Mouse (Mus musculus) kidney, embryonic 15.5 days (tissue): Measurements from ENCODE around the gene Mrpl46. TPM values are rescaled to one million over a fixed set of nuclear protein-coding genes. Genes with fewer than 3 reads are reported as not detected.
A peak's percentile ranks its signal among the peaks of the same experiment; 100 is the strongest.

Experiments
- ATAC-seq: fragments of 200-750 bp; cut with Nextera tagmentation; replicated peaks from 2 replicates; pipeline ENCODE4 v1.8.0; 2017; ENCODE audit warnings: moderate TSS enrichment; ENCODE audit not compliant: low FRiP score
- H3K27ac ChIP-seq: fragments of 300-500 bp; sonication (generic); 2 replicates; pipeline ENCODE4 v1.5.1; 2015; ENCODE audit warnings: mild to moderate bottlenecking, inconsistent platforms
- H3K27me3 ChIP-seq: fragments of 300-500 bp; sonication (generic); 2 replicates; pipeline ENCODE4 v1.6.1; 2015; ENCODE audit warnings: inconsistent platforms
- H3K36me3 ChIP-seq: fragments of 300-500 bp; sonication (generic); 2 replicates; pipeline ENCODE4 v1.6.1; 2015; ENCODE audit warnings: inconsistent platforms
- H3K4me1 ChIP-seq: fragments of 300-500 bp; sonication (generic); 2 replicates; pipeline ENCODE4 v1.6.1; 2015; ENCODE audit warnings: inconsistent platforms
- H3K4me2 ChIP-seq: fragments of 300-500 bp; sonication (generic); 2 replicates; pipeline ENCODE4 v1.6.1; 2015; ENCODE audit warnings: moderate library complexity, mild to moderate bottlenecking, inconsistent platforms
- H3K4me3 ChIP-seq: fragments of 300-500 bp; sonication (generic); replicated peaks from 2 replicates; pipeline ENCODE4 v1.5.1; 2015; ENCODE audit warnings: mild to moderate bottlenecking, inconsistent platforms
- H3K9ac ChIP-seq: fragments of 300-500 bp; sonication (generic); 2 replicates; pipeline ENCODE4 v1.6.1; 2015; ENCODE audit warnings: mild to moderate bottlenecking, inconsistent platforms
- H3K9me3 ChIP-seq: fragments of 300-500 bp; sonication (generic); replicated peaks from 2 replicates; pipeline ENCODE4 v1.6.1; 2016; ENCODE audit warnings: inconsistent platforms
- WGBS: fragments of 180-500 bp; shearing (Covaris S2); methylation state at CpG from one replicate; pipeline ENCODE4 v1.1.7; 2015; ENCODE audit warnings: mixed read lengths; 5-methylcytosine and 5-hydroxymethylcytosine counted together
- polyA plus RNA-seq: library from polyadenylated mRNA; unstranded; fragments of >200 nt; fragmentation: Nextera tagmentation; extraction: Ambion mirVana; gene quantifications from 2 replicates; pipeline ENCODE4 v1.2.1, GENCODE M21; 2015

Mrpl46 gene
- polyA plus RNA-seq, 1 experiment from 2014 or later, result 64.9 TPM

DNA sequence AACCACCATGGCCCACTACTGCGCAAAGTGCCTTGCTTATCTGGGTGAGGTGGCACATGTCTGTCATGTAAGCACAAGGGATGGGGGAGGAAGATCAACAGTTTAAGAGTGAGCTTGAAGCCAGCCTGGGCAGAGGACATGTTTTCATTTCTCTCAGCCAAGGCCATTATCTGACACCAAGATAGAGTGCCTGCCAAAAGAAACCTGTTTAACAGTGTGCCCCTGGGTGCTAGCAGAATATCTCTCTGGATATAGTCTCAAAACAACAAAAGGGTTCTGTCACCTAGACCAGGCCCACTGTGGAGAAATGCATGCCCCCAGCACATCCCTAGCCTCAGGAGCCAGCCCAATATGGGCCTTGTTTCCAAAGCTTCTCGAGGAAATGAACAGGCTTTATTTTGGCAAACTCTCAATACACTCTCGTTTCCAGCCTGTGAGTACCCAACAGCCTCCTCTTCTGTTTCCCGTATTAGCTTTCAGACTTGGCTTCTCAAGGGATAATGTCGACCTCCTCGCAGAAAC lies 11.3 kb upstream of the Mrpl46 start:
- H3K36me3 ChIP-seq, result peaks cover 38% of the 10 kb centered on the region
- ATAC-seq, result no peak
- WGBS, result 62% methylated on average over 6 of the region's 6 CpGs
- no peak overlapping the region for H3K4me3 ChIP-seq
- H3K27ac ChIP-seq, result no peak overlapping the region
- H3K9ac ChIP-seq, result no peak overlapping the region
- H3K27me3 ChIP-seq, result no peaks in the 10 kb centered on the region
- no peaks in the 10 kb centered on the region for H3K9me3 ChIP-seq
- H3K4me1 ChIP-seq, result no peaks in the 10 kb centered on the region
- no peak overlapping the region for H3K4me2 ChIP-seq

GRCm38 (mm10) chr7:78793895-78794570 lies 10.7 kb upstream of the Mrpl46 start:
- no peak overlapping the region for H3K4me2 ChIP-seq
- H3K36me3 ChIP-seq, result peaks cover 44% of the 10 kb centered on the region
- H3K9ac ChIP-seq, result no peak overlapping the region
- H3K4me1 ChIP-seq, result no peaks in the 10 kb centered on the region
- 80% methylated on average over 13 of the region's 13 CpGs for WGBS
- no peak for ATAC-seq
- H3K27me3 ChIP-seq, result no peaks in the 10 kb centered on the region
- H3K4me3 ChIP-seq, result no peak overlapping the region
- no peaks in the 10 kb centered on the region for H3K9me3 ChIP-seq
- H3K27ac ChIP-seq, result no peak overlapping the region

DNA sequence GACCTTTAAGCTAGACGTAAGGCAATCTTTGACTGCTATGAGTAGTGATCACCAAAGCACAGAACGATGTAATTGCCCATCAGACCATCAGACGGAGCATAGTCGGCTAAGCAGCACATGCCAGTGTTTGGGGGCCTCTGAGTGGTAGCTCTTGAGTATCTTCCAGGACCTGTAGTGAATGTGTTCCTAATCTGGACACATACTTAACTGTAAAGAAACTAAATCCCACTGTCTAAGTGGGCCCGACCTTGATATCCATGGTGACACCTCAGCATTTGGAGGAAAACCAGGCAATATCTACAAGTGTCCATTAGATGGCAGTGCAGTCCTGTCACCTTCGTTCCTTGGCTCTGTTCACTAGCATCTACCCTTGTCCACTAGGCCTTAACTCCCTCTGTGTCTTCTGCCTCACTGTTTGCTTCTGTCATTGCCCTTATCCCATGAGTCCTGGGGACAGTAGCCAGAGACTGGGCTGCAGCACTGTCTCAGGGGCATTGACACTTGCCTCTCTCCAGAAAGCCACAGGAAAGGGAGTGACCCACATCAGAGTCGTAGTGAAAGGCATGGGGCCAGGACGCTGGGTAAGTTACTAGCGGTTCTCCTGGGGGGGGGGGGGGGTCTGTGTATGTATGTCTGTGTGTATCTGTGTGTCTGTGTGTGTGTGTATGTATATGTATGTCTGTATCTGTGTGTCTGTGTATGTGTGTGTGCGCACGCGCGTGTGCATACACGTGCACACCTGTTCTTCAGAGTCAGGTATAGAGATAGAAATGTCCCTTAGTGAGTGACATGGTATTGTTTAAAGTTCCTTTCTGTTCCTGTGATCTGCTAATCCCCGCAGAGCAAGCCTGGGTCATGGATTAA lies 8.3 kb upstream of the Mrpl46 start:
- WGBS, result 80% methylated on average over 15 of the region's 15 CpGs
- Histone ChIP-seq H3K27ac (no peak overlapping the region), H3K4me3 (no peak overlapping the region), H3K27me3 (no peaks in the 10 kb centered on the region), H3K4me1 (no peaks in the 10 kb centered on the region), H3K4me2 (no peak overlapping the region), H3K9ac (no peak overlapping the region), H3K9me3 (no peaks in the 10 kb centered on the region), H3K36me3 (peaks cover 62% of the 10 kb centered on the region)
- ATAC-seq, result 0 out of 2 replicates have a peak, but pooled peaks have one; percentile 41

GRCm38 (mm10) chr7:78787793-78788380 lies 4.6 kb upstream of the Mrpl46 start:
- no peaks in the 10 kb centered on the region for H3K9me3 ChIP-seq
- H3K4me3 ChIP-seq, result no peak overlapping the region
- H3K4me2 ChIP-seq, result no peak overlapping the region
- H3K4me1 ChIP-seq, result peaks cover 11% of the 10 kb centered on the region
- WGBS, result 85% methylated on average over 12 of the region's 12 CpGs
- H3K27ac ChIP-seq, result no peak overlapping the region
- no peak overlapping the region for H3K9ac ChIP-seq
- peaks cover 70% of the 10 kb centered on the region for H3K36me3 ChIP-seq
- no peak for ATAC-seq
- no peaks in the 10 kb centered on the region for H3K27me3 ChIP-seq

DNA sequence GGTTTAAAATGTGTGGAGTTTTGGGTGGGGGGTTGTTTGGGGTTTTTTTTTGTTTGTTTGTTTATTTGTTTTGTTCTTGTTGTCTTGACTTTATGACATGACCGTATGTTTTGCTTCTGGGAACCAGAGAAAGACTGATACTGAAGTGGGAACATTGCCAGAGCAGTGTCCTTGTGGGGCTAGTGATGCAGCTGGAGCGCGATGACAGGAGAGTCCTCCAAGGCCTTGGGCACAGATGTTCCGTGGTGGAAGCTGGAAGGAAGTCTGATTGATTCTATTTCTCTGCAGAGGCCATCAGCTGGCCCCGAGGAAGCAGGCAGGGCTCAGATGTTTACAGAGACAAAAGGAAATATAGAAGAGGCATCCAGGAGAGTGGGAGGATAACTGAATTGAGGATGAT lies 2.6 kb upstream of the Mrpl46 start:
- Histone ChIP-seq H3K36me3 (peaks cover 56% of the 10 kb centered on the region), H3K9ac (no peak overlapping the region), H3K27ac (no peak overlapping the region), H3K4me3 (no peak overlapping the region), H3K4me1 (peaks cover 23% of the 10 kb centered on the region), H3K4me2 (no peak overlapping the region), H3K27me3 (no peaks in the 10 kb centered on the region), H3K9me3 (no peaks in the 10 kb centered on the region)
- WGBS, result 75% methylated on average over 5 of the region's 5 CpGs
- ATAC-seq, result no peak

GRCm38 (mm10) chr7:78778741-78779140 lies 4.6 kb downstream of the Mrpl46 start:
- ATAC-seq, result no peak
- Histone ChIP-seq H3K4me1 (peaks cover 14% of the 10 kb centered on the region), H3K36me3 (peaks cover 73% of the 10 kb centered on the region), H3K9me3 (no peaks in the 10 kb centered on the region), H3K27me3 (no peaks in the 10 kb centered on the region), H3K4me2 (no peak overlapping the region), H3K27ac (no peak overlapping the region), H3K4me3 (no peak overlapping the region), H3K9ac (no peak overlapping the region)
- WGBS, result 84% methylated on average over 5 of the region's 5 CpGs

DNA sequence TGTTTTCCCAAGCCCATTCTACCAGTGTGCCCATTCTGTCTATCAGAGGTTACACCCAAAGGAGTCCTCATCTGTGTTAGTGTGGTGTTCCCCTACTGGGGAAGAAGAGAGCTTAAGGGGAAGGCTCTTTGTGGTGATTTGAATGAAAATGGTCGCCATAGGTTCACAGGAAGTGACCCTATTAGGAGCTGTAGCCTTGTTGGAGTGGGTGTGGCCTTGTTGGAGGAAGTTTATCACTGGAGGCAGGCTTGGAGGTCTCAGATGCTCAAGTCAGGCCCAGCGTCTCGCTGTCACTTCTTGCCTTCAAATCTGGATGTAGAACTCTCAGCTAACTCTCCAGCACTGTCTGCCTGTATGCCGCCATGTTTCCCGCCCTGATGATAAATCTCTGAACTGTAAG lies 12.4 kb downstream of the Mrpl46 start:
- H3K9me3 ChIP-seq, result no peaks in the 10 kb centered on the region
- H3K4me3 ChIP-seq, result no peak overlapping the region
- ATAC-seq, result no peak
- WGBS, result 85% methylated on average over 5 of the region's 5 CpGs
- H3K36me3 ChIP-seq, result peaks cover 31% of the 10 kb centered on the region
- H3K27me3 ChIP-seq, result no peaks in the 10 kb centered on the region
- no peak overlapping the region for H3K27ac ChIP-seq
- no peak overlapping the region for H3K9ac ChIP-seq
- no peaks in the 10 kb centered on the region for H3K4me1 ChIP-seq
- H3K4me2 ChIP-seq, result no peak overlapping the region

- Histone ChIP-seq H3K9me3 (no peaks in the 10 kb centered on the region), H3K36me3 (peaks cover 14% of the 10 kb centered on the region), H3K27ac (0 out of 2 replicates have a peak overlapping the region, but pooled peaks have one; percentile 9), H3K27me3 (no peaks in the 10 kb centered on the region), H3K9ac (no peak overlapping the region), H3K4me1 (no peaks in the 10 kb centered on the region), H3K4me2 (no peak overlapping the region), H3K4me3 (no peak overlapping the region)
- WGBS, result 55% methylated on average over 7 of the region's 7 CpGs
- ATAC-seq, result no peak
Observed at GRCm38 (mm10) chr7:78769075-78769652, 14.2 kb downstream of the Mrpl46 start.

DNA sequence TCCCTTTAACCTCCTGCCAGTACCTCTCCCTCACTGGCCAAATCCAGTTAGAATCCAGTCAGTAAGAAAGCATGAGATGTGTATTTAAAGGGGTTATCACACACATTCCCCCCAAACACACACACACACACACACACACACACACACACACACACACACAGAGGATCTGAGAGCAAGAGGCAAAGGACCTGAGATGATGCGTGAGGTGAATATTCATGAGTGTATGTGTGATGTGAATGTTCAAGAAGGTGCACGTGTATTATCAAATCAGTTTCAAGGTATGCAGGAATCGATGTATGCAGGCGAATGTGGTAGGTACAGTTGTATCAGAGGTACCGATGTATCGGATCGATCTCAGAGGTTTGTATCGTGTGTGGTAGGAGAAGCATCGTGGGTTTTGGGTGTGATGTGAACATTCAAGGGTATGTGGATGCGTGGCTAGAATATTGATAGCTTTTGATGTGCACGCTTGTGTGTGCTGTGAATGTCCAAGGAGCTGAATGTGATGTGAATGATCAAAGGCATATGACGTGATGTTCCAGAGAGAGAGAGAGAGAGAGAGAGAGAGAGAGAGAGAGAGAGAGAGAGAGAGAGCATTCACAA lies 15.3 kb downstream of the Mrpl46 start:
- no peak overlapping the region for H3K27ac ChIP-seq
- 86% methylated on average over 12 of the region's 12 CpGs for WGBS
- peaks cover 3% of the 10 kb centered on the region for H3K36me3 ChIP-seq
- H3K4me2 ChIP-seq, result no peak overlapping the region
- H3K4me3 ChIP-seq, result no peak overlapping the region
- H3K27me3 ChIP-seq, result no peaks in the 10 kb centered on the region
- no peak for ATAC-seq
- no peak overlapping the region for H3K9ac ChIP-seq
- H3K9me3 ChIP-seq, result no peaks in the 10 kb centered on the region
- no peaks in the 10 kb centered on the region for H3K4me1 ChIP-seq

GRCm38 (mm10) chr7:78766019-78766683 lies 17.2 kb downstream of the Mrpl46 start:
- H3K9ac ChIP-seq, result no peak overlapping the region
- H3K4me1 ChIP-seq, result no peaks in the 10 kb centered on the region
- peak overlapping the region; percentile 28; the same call in 1 of the 2 replicates for H3K4me2 ChIP-seq
- H3K27ac ChIP-seq, result no peak overlapping the region
- no peaks in the 10 kb centered on the region for H3K36me3 ChIP-seq
- no peaks in the 10 kb centered on the region for H3K27me3 ChIP-seq
- peak; percentile 56; the same call in 1 of the 2 replicates for ATAC-seq
- no peaks in the 10 kb centered on the region for H3K9me3 ChIP-seq
- 20% methylated on average over 18 of the region's 18 CpGs for WGBS
- H3K4me3 ChIP-seq, result no peak overlapping the region

DNA sequence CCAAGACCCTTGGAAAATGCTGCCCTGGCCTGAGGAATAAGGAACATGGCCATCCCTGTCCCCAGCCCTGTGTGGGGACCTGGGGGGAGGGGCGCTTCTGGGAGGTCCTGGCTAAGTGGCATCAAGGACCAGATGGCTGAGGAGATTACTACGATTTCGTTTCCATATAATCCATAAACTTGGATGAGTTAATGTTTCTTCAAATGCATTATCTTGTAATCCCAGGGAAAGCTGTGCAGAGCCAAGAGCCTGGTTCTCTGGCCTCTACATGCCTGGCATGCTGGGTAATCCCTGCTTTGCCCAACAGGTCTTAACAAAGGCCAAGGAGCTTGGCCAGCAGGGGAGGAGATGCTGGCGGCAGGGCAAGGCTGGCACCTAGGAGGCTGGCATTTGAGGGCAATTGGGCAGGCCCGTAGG lies 18.1 kb downstream of the Mrpl46 start:
- H3K27ac ChIP-seq, result no peak overlapping the region
- H3K9ac ChIP-seq, result no peak overlapping the region
- no peak overlapping the region for H3K4me2 ChIP-seq
- ATAC-seq, result no peak
- no peaks in the 10 kb centered on the region for H3K9me3 ChIP-seq
- no peaks in the 10 kb centered on the region for H3K27me3 ChIP-seq
- H3K4me1 ChIP-seq, result no peaks in the 10 kb centered on the region
- H3K4me3 ChIP-seq, result no peak overlapping the region
- H3K36me3 ChIP-seq, result no peaks in the 10 kb centered on the region
- WGBS, result 77% methylated on average over 5 of the region's 5 CpGs
